Mouse (Mus musculus): ENCODE results near the gene BC025920. TPM values are rescaled to one million over a fixed set of nuclear protein-coding genes. Genes with fewer than 3 reads are reported as not detected.

Gene BC025920
- total RNA-seq, 2 experiments from 2014 or later, result 1.7 to 2.3 TPM

DNA sequence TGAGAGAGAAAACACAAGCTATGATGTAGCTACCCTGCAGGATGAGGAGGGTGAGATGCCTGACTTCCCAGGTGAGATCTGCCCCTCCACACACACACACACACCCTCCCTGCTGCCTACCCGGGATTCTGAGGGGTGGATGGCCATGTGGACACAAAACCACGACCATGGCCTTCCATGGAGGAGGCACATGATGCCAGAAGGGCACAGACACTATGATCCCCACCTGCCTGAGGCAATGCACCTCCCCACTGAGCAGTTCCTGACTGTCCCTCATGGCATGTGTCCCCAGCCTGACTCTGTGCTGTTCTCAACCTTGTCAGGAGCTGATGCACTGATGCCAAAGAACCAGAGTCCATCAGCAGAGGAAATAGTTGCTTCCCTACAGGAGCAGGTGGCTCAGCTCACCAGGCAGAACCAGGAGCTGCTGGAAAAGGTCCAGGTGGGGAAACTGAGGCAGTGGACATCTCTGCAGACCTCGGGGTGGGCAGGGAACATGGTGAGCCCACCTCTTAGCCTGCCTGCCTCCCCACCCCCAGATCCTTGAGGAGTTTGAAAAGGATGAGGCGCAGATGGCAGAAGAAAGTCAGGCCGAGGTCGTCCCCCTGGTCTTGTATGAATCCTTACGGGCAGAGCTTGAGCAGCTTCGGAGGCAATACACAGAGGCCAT is 36.0 kb downstream of the BC025920 start:
- no peak for ATAC-seq (ENCODE audit: poor library complexity, severe bottlenecking)

DNA sequence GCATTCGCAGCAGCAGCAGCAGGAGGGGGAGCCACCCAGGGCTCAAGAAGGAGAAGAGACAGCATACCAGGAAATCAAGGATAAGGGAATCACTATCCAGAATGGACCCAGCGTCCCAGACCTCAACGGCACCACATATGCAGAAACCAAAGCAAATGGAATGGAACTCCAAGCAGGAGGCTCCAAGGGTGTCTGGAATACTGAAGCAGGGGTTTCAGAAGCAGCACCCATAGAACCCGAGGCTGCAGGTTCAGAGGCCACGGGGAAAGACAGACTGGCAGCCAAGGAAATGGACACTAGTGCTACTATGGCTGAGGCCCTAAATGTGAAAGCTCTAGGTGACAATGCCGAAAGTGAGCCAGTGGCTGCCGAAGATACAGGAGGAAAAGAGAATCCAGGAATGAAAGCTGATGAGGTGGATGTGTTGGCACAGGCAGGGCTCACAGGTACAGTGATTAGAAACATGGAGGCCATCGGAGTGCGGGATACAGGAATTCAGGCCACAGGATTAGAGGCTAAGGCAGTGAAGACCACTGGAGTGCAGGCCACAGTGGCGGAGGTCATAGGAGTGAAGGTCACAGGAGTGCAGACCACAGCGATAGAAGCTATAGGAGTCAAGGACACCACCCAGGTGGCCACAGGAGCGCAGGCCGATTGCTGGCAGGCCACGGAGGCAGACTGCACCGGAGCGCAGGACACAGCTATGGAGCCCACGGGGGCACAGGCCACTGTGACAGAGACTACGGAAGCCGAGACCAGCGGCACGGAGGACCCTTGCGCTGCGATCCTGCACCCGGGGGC is 36.8 kb downstream of the BC025920 start:
- ATAC-seq (ENCODE audit: poor library complexity, severe bottlenecking), result no peak

DNA sequence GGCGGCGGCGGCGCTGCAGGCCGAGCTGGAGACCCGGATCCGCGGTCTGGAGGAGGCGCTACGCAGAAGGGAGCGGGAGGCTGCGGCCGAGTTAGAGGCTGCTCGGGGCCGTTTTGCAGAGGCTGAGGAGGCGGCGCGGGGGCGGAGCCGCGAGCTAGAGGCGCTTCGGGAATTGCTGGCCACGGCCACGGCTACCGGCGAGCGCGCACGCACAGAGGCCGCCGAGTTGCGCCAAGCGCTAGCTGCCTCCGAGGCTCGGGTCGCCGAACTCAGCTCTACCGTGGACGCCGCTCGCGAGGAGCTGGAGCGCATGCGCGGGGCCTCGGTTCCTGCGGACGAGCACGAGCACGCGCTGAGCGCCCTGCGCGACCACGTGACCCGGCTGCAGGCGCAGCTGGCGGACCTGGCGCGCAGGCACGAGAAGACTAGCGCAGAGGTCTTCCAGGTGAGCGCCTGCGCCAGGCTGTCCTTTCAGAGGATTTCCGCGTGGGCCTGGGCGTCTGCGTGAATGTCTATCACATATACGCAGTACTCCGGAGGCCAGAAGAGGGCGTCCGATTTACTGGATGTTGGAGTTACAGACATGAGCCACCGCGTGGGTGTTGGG is 37.5 kb downstream of the BC025920 start:
- ATAC-seq (ENCODE audit: poor library complexity, severe bottlenecking), result peak; percentile 91

DNA sequence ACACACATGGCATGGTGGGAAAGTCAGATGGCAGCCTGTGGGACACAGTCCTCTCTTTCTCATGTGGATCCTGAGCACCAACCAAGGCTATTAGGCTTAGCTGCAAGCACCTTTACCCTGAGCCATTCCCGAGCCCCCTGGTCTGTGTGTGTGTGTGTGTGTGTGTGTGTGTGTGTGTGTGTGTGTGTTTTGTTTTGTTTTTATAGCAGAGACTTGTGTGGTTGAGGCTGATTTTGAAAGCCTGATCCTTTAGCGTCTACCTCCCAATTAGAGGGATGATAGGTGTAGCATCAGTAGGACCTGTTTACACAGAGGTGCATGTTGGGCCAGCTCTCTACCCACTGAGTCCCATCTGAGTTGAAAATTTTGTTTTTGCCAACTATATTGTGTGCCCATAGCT is 38.1 kb downstream of the BC025920 start:
- no peak for ATAC-seq (ENCODE audit: poor library complexity, severe bottlenecking)

DNA sequence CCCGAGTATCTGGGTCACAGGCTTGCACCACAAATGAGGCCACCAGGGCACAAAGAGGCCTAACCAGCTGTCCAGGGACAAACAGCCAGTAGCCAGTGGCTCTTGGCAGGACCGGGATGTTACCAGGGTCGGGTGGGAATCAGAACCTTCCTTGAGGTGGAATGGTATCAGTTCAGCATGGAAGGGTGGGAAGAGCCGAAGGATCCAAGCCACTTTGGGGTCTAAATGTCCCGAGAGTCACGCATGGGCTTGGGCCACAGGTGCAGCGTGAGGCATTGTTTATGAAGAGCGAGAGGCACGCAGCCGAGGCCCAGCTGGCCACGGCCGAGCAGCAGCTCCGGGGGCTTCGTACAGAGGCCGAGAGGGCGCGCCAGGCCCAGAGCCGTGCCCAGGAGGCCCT is 38.6 kb downstream of the BC025920 start:
- ATAC-seq (ENCODE audit: poor library complexity, severe bottlenecking), result no peak

DNA sequence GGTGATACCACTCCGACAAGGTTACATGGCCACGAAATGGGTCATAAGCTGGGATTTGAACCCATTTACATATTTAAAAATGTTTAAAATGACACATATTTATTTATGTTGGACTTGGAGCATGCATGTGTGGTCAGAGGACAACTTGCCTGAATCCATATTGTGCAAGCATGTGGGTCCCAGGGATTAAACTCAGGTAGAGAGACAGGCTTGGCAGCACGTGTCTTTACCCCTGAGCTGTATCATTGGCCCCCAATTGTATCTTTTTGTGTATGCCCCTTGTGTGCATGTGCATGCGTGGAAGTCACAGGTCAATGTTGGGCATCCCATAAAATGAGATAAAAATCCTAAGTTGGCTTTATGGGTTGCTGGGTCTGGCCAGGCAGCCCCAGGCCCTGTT is 39.3 kb downstream of the BC025920 start:
- ATAC-seq (ENCODE audit: poor library complexity, severe bottlenecking), result no peak

DNA sequence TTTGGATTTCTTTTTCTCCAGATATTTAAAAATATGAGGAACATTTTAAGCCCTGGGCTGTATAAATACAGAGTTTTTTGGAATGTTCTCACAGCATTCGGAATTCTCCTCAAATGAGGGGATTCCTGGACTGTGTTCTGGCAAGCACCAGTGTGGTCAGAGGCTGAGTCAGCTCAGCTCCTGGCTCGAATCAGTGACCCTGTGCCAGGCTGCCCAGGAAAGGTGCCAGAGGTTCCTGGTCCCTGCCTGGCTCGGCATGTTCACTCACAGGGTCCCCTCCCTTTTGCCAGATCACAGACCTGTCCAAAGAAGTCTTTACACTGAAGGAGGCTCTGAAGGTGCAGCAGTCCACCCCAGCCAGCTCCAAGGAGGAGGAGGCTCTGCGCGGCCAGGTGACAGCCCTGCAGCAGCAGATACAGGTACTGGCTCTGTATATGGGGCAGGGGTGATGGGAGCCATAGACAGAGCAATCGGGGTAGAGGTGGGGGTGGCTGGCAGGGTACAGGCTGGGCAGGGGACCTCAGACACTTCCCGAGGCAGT is 40.0 kb downstream of the BC025920 start:
- no peak for ATAC-seq (ENCODE audit: poor library complexity, severe bottlenecking)

DNA sequence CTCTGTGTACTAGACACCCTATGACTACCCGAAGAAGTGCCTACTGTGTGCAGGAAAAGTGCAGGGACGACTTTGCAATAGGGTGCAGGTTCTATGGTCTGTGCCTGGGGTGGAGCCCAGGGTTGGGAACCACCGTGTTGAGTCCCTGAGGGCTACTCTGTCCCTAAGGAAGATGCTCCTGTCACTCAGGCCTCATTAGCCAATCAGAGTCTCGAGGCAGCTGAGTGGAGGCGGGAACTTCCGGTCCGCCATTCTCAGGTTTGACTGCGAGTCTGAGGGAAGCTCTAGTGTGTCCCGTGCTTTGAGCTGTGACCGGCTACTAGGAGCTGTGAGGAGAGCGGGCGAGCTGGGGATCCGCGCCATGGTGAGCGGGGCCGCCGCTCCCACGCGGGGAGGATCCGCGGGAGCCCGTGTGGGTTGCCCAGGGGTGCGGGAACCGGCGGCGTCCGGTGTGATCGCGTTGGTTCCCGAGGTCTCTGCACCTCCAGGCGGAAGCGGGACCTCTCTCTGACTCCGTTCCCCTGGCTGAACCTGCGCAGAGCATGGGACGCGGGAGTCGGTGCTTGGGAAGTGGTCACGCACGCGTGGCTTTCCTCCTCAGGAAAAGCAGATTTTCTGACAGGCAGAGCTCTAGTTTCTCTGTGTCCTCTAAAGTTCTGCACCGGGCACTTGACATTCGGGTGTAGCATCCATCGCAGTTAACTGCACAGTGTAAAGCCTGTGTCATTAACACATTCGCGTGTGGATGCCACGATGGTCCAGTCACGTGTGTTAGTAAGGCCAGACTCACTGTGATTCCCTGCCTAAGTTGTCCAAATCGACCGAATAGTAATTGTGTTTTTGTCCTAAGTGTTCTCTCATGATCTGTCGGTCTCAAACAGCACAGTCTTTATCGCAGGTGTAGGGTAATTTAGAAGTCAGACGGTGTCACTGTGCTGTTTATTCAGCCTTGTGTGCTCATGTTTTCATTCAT is 43.0 kb downstream of the BC025920 start, which contains the start of gene Gm10778:
Gene Gm10778 (plus strand): TSS at position 257 of the 973 bp plus-strand sequence.
- ATAC-seq (ENCODE audit: poor library complexity, severe bottlenecking), result peak; percentile 100

DNA sequence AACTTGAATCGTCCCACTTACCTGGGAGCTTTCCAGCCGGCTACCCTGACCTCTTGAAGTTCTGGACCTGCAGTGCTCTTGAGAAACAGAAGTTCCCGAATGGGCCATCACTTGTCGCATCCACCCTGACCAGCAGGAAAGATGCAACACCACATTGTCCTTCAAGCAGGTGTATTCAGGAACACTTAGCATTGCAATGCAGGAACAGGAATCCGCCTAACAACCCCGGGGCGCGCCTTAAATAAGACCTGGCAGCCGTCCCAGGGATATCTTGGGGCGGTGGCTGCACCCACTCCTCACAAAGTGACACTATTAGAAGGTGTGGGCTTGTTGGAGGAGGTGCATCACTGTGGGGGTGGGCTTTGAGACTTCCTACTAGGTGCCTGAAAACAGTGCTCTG is 49.1 kb downstream of the BC025920 start:
- no peak for ATAC-seq (ENCODE audit: poor library complexity, severe bottlenecking)

DNA sequence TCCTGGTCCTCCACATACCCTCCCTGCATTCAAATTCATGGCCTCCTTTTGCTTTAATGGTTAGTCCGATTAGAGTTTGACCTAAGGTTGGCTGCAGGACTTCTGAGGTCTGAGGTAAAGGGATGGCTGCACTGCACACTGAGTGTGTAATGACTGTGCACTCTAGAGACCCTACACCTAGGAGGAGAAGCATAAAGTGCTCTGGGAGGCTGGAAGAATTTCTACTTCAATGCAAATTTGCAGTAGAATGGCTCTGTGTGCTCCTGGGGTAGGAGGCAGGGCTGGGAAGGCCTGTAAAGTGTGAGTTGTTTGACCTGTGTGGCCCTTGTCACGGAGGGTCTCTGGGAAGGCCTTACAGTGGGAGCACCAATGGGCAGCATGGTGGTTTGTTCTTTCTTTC is 50.1 kb downstream of the BC025920 start:
- no peak for ATAC-seq (ENCODE audit: poor library complexity, severe bottlenecking)

Other genes with a start within 250 kb of the BC025920 start
- gene Mfsd12, start 248.8 kb upstream of the BC025920 start, total RNA-seq (2015), result 4.1 and 4.6 TPM in 2 replicates
- 7.4 TPM in 2 replicates for gene Mfsd12, start 248.8 kb upstream of the BC025920 start, total RNA-seq (2017)
- gene 4930404N11Rik, start 240.5 kb upstream of the BC025920 start, total RNA-seq (2015), result 0.49 and 1.3 TPM in 2 replicates
- gene 4930404N11Rik, start 240.5 kb upstream of the BC025920 start, total RNA-seq (2017), result 0.37 and 0.49 TPM in 2 replicates
- gene Fzr1, start 227.8 kb upstream of the BC025920 start, total RNA-seq (2015), result 22.7 and 23.8 TPM in 2 replicates
- gene Fzr1, start 227.8 kb upstream of the BC025920 start, total RNA-seq (2017), result 20.9 and 24.0 TPM in 2 replicates
- 5.4 and 5.7 TPM in 2 replicates for gene Dohh, start 221.8 kb upstream of the BC025920 start, total RNA-seq (2015)
- gene Dohh, start 221.8 kb upstream of the BC025920 start, total RNA-seq (2017), result 21.9 and 42.4 TPM in 2 replicates
- 0.83 and 2.9 TPM in 2 replicates for gene Gm48551, start 221.8 kb upstream of the BC025920 start, total RNA-seq (2015)
- 0.33 TPM in 1 of 2 replicates, not detected in the other for gene Gm48551, start 221.8 kb upstream of the BC025920 start, total RNA-seq (2017)
- not detected in 2 replicates for gene Gm48552, start 217.3 kb upstream of the BC025920 start, total RNA-seq (2015)
- gene Gm48552, start 217.3 kb upstream of the BC025920 start, total RNA-seq (2017), result 0.26 and 1.4 TPM in 2 replicates
- gene Smim24, start 213.2 kb upstream of the BC025920 start, total RNA-seq (2015), result 30.6 and 34.0 TPM in 2 replicates
- gene Smim24, start 213.2 kb upstream of the BC025920 start, total RNA-seq (2017), result 6.5 and 11.5 TPM in 2 replicates
- gene Nfic, start 150.6 kb upstream of the BC025920 start, total RNA-seq (2015), result 51.4 and 54.5 TPM in 2 replicates
- 6.2 and 8.6 TPM in 2 replicates for gene Nfic, start 150.6 kb upstream of the BC025920 start, total RNA-seq (2017)
- not detected in 2 replicates for gene Celf5, start 123.6 kb upstream of the BC025920 start, total RNA-seq (2015)
- 0.24 TPM in 1 of 2 replicates, not detected in the other for gene Celf5, start 123.6 kb upstream of the BC025920 start, total RNA-seq (2017)
- 55.8 and 62.8 TPM in 2 replicates for gene Ncln, start 109.9 kb upstream of the BC025920 start, total RNA-seq (2015)
- 72.4 and 76.3 TPM in 2 replicates for gene Ncln, start 109.9 kb upstream of the BC025920 start, total RNA-seq (2017)
- gene S1pr4, start 106.1 kb upstream of the BC025920 start, total RNA-seq (2015), result 22.8 and 23.9 TPM in 2 replicates
- gene S1pr4, start 106.1 kb upstream of the BC025920 start, total RNA-seq (2017), result 28.1 and 29.3 TPM in 2 replicates
- 34.3 and 35.9 TPM in 2 replicates for gene Gna15, start 82.0 kb upstream of the BC025920 start, total RNA-seq (2015)
- gene Gna15, start 82.0 kb upstream of the BC025920 start, total RNA-seq (2017), result 31.5 and 42.4 TPM in 2 replicates
- gene Gna11, start 61.1 kb upstream of the BC025920 start, total RNA-seq (2015), result 4.9 and 7.8 TPM in 2 replicates
- 7.1 and 8.1 TPM in 2 replicates for gene Gna11, start 61.1 kb upstream of the BC025920 start, total RNA-seq (2017)
- gene Aes, start 46.8 kb upstream of the BC025920 start, total RNA-seq (2015), result 345 and 384 TPM in 2 replicates
- gene Aes, start 46.8 kb upstream of the BC025920 start, total RNA-seq (2017), result 238 and 282 TPM in 2 replicates
- gene Tle2, start 31.7 kb upstream of the BC025920 start, total RNA-seq (2015), result 1.1 and 3.3 TPM in 2 replicates
- 0.51 and 1.8 TPM in 2 replicates for gene Tle2, start 31.7 kb upstream of the BC025920 start, total RNA-seq (2017)
- 1.9 and 8.9 TPM in 2 replicates for gene Tle6, start 5.2 kb upstream of the BC025920 start, total RNA-seq (2015)
- 6.5 and 11.4 TPM in 2 replicates for gene Tle6, start 5.2 kb upstream of the BC025920 start, total RNA-seq (2017)
- 6.3 and 8.0 TPM in 2 replicates for gene Sirt6, start 21.5 kb downstream of the BC025920 start, total RNA-seq (2015)
- 2.5 and 6.4 TPM in 2 replicates for gene Sirt6, start 21.5 kb downstream of the BC025920 start, total RNA-seq (2017)
- 1.0 and 1.1 TPM in 2 replicates for gene Ankrd24, start 22.3 kb downstream of the BC025920 start, total RNA-seq (2015)
- gene Ankrd24, start 22.3 kb downstream of the BC025920 start, total RNA-seq (2017), result 1.7 and 1.8 TPM in 2 replicates
- gene Gm10778, start 42.8 kb downstream of the BC025920 start, total RNA-seq (2015), result 3.0 and 5.4 TPM in 2 replicates
- 3.4 and 4.9 TPM in 2 replicates for gene Gm10778, start 42.8 kb downstream of the BC025920 start, total RNA-seq (2017)
- gene Zfp433, start 98.6 kb downstream of the BC025920 start, total RNA-seq (2015), result 16.6 and 23.7 TPM in 2 replicates
- 7.9 and 13.9 TPM in 2 replicates for gene Zfp433, start 98.6 kb downstream of the BC025920 start, total RNA-seq (2017)
- gene Gm3055, start 164.9 kb downstream of the BC025920 start, total RNA-seq (2015), result 1.3 and 4.1 TPM in 2 replicates
- gene Gm3055, start 164.9 kb downstream of the BC025920 start, total RNA-seq (2017), result 0.89 and 2.3 TPM in 2 replicates
- gene Gm4767, start 205.9 kb downstream of the BC025920 start, total RNA-seq (2015), result 1.2 and 2.6 TPM in 2 replicates
- gene Gm4767, start 205.9 kb downstream of the BC025920 start, total RNA-seq (2017), result not detected in 2 replicates